Mouse (Mus musculus) embryo, embryonic 10.5 days (tissue): ENCODE measurements at regions not wholly inside any gene's neighbourhood (a gene's known extent, or its start where the extent isn't known, plus 50 kb on each side); places are given as distances from the start of the nearest gene placed in this dataset.

Experiments used
- DNase-seq: peaks from one replicate; pipeline ENCODE4 v3.0.0-alpha.2; 2015; ENCODE audit warnings: low spot score

DNA sequence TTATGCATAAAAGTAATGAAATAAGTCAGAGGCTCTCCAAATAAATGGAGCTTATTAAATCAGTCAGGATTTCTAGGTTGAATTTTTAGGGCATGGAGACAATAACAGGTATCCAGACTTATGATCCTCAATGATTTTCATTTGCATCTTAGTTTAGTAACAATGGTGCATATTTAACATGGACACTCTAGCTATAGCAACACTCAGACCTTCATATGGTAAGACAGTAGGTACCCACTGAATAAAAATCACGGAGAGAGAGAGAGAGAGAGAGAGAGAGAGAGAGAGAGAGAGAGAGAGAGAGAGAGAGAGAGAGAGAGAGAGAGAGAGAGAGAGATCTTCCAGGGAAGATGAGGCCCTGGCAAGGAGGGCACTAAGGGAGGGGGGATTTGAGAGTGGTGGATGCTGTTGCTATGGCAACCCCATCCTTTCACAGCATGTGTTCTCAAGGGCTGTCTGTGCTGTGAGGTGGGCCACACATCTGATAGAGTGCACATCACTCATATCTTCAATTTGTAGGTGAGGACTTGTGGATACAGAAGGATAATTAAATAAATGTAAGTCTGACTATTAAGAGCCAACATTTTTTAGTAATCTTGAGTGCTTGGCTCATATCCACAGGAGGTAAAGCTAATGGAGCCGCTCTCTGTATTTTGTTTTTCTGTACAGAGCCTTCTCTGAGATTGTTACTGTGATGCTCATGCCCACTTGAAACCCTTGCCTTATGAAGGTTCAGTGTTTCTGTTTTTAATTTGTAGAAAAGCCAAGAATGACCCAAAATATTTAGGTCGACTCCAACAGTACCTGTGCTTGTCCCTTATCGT is 227.7 kb downstream of the Otor start:
- DNase-seq = no peak

DNA sequence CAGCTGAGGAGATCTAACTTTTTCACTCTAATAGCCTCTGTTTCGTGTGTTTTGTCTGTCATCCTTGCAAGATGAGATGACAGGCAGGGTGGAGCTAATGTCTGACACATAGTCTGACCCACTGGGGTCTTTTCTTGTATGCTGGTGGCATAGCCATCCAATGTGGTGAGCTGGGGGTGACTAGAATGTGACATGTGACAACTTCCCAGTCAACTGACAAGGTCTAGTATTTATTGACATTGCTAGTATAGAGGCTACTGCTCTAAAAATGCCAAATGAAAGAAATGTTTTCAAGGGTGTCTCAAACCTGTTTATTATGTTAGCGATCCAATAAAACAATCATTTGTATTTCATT is 228.3 kb downstream of the Otor start:
- no peak for DNase-seq

DNA sequence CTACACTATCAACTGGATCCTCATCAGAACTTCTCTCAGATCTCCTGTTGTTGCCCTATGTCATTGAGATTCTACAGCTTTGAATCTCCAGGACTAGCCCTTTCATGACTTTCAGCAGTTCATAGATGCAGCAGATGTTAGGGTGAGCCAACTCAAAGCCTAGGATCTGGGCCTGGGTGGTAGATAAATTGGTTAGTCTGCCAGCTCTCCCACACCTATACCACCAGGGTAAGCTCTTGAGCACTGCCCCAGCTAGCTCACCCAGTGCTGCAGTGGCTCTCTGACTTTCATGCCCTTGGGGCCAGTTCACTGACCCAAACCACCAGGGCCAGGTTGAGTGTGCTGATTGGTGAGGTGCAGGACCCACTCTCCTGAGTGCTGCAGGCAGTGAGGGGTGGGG is 220.5 kb upstream of the Pcsk2 start:
- no peak for DNase-seq

DNA sequence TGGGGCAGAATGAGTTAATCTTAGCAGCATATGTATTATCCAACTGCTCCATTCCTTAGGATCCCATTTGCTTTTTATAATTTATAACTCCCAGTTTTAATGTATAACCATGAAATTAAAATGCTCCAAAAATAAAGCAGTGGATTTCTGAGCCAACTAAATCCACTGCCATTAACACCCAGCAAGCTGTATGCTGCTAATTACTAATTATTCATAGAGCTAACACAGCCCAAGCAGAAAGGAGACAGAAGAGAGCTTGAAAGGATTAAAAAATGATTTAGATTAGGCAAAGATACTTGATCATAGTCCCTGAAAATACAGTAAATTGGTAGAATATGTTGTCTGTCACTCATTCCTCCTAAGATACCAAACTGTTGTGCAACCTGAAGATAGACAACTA is 213.9 kb upstream of the Pcsk2 start:
- no peak for DNase-seq

DNA sequence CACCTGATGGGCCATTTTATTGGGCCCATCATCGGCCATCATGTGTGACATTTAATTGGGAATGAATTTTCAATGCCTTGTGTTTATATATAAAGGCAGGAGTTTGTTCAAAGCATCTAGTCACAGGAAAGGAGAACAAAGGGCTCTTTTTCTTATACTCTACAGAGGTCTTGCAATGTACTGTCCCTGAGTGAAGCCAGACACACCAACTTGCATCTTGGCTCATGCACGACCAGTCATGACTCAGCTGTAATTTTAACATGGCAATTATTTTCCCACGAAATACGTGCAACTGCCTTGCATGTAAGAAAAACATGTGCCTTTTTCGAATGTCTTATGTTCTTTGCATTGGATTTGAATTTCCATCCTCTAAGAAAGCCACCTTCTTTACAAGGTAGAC is 205.6 kb upstream of the Pcsk2 start:
- DNase-seq = no peak

DNA sequence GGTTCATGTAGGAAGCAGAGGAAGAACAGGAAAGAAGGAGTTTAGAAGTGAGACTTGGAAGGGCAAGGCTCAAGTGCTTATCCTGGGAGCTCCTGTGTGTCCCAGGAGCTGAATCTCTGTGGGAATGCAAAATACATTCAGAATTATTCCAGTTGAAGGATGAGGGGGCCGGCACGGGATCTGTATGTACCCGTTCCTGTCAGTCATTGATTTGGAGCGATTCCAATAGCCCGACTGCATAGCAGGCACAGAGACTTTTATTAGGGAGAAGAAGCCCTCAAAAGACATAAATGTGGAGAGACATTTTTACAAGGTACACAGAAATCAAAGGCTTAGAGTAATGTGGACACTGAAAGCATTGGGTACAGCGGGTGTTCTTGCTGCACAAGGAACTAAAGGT is 181.8 kb upstream of the Pcsk2 start:
- DNase-seq = no peak

DNA sequence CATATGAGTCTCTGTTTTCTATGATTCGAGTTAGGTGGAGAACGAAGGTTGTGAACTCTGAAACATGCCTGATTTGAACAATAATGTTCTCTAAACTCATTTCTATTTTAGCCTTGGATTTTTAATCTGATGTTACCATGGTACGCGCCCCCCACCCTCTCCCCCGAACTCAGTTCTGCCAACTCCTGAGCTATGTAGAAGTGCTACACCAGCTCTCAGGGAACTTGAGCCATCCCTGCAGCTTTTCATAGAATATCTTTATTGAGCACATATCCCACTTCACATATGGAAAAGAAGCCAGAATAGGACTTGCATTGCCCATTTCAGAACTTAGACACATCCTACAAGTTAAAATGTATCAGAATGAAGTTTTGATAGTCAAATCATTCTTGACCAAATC is 180.0 kb upstream of the Pcsk2 start:
- no peak for DNase-seq
